Mouse (Mus musculus) G1E (cell line): ENCODE measurements around the gene Stag3.

Experiments used
- CTCF ChIP-seq: IDR thresholded peaks from 2 replicates; pipeline ENCODE4 v1.5.1; 2012; ENCODE audit warnings: low read depth, low read length, inconsistent platforms, mixed read lengths
- GATA1 ChIP-seq: IDR thresholded peaks from 2 replicates; pipeline ENCODE4 v1.6.1; 2012; ENCODE audit warnings: borderline replicate concordance, low read length, inconsistent platforms, mixed read lengths
- TAL1 ChIP-seq: conservative IDR thresholded peaks from 2 replicates; pipeline ENCODE4 v1.6.1; 2012; ENCODE audit warnings: low read depth, low read length, inconsistent platforms, mixed read lengths

DNA sequence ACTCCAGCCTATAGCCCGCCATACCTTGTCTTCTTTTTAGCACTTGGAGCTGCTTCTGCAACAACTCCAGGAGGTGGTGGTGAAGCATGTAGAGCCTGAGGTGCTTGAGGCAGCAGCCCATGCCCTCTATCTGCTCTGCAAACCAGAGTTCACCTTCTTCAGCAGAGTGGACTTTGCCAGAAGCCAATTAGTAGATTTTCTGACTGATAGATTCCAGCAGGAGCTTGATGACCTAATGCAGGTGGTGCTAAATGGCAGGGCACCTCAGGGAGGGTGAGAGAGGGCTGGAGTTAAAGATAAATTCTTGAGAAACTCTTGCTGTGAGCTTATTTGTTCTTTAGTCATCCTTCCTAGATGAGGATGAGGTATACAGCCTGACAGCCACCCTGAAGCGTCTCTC, 19.6 kb downstream of the Stag3 start:
- TF ChIP-seq CTCF = no peak
- no peak for TF ChIP-seq GATA1
- TF ChIP-seq TAL1 = no peak
